Mouse (Mus musculus): ENCODE measurements at regions not wholly inside any gene's neighbourhood (a gene's known extent, or its start where the extent isn't known, plus 50 kb on each side); places are given as distances from the start of the nearest gene placed in this dataset.
A peak's percentile ranks its signal among the peaks of the same experiment; 100 is the strongest.

DNA sequence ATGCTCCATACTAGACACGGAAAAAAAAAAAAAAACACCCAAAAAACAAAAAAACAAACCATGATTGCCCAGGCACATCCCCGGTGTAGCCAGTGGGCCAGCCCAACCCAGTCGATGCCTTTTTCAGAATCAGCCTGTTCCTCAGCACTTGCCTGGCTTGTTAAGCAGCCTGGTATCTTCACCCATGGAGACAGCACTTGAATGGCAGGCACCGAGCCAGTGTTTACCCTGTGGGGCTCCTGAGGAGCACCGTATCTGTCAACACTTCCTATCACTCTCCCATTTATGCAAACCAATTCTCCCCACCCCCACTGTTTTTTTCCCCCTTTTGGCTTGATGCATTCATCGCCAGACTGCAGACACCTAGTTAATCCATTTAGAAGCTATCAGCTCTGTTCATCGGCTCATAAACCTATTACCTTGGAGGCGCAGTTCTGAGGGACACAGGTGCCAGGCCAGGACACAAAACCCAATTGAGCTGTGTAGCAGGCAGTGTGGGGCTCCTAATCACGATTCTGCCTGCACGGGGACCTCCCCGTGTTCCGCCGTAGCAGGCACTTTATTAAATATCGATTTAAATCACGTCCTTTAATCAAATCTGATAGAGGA lies 537.8 kb downstream of the Ofcc1 start:
- DNase-seq (ENCODE audit: low spot score in 2 of 2): peak in 1 of 2 experiments; percentile 4

DNA sequence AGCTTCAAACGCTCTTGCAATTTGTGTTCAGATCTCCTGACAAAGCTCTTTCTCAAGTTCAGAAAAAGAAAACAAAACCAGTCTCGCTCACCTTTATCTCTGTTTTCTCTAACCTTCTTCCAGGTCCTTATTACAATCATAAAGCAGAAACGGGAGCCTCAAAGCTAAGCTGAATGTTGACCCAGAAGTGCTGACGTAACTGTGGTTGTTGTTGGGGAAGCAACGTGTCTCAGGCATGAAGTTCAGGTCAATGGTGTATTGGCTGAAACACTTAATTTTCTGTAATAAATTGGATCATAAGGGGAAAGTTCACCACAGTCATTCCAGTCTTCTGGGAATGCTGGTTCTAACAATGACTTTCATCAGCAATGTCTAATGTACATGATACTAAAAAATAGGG lies 586.7 kb downstream of the Ofcc1 start:
- no peak for DNase-seq (ENCODE audit: low spot score in 2 of 2)

DNA sequence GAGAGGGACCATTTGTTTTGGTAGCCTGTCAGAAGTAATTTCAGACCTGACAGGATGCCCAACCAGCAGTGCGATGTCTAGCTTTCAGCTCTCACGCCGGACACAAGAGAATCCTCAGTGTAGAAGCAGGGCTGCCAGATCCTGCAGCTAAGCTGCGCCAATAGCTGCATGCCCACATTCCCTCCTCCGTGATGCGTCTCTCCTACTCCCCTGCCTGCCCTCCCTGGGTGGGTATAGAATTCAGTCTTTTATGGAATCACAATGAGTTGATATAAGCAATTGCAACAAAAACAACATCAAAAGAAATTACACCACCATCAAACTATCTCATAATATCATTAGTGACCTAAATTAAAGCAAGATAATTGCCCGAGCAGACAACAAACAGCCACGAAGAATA lies 587.1 kb downstream of the Ofcc1 start:
- peak; percentile 6 to 21 for DNase-seq (ENCODE audit: low spot score in 2 of 2)

DNA sequence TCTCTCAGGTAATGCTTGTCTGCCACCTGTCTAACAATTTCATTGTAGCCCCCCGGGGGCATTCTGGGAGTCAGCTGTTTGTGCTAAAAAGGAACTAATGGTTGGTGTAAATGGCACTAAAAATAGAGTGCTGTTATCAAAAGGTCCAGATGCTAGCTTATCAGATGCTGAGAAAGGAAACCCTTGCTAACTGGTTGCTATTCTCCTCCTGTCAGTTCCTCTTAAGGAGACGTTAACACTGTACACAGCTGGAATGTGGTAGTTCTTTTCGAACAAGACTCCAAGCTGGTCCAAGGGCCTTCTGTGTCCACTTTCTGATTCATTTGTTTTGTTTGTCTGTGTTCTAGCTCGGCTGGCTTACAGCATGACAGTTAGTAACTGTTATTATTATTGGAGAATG lies 592.0 kb downstream of the Ofcc1 start:
- no peak for DNase-seq (ENCODE audit: low spot score in 2 of 2)

DNA sequence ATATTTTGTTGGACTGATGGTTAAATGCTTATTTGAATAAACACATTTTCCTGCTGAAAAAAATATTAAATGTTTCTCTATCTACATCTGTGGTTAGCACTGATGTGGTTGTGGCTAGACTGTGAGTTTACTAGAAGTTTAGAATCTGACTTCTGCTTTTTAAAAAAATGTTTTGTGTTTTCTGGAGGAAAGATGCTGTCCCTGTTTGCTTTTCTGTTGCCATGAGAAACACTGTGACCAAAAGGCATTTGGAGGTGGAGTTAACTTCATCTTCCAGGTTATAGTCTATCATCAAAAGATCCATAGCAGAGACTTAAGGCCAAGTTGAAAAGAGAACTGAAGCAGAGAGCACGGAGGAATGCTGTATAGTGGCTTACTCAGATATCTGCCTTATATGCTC lies 594.4 kb downstream of the Ofcc1 start:
- DNase-seq (ENCODE audit: low spot score in 2 of 2): no peak
